Mouse (Mus musculus): ENCODE results near the gene Larp4b.

DNA sequence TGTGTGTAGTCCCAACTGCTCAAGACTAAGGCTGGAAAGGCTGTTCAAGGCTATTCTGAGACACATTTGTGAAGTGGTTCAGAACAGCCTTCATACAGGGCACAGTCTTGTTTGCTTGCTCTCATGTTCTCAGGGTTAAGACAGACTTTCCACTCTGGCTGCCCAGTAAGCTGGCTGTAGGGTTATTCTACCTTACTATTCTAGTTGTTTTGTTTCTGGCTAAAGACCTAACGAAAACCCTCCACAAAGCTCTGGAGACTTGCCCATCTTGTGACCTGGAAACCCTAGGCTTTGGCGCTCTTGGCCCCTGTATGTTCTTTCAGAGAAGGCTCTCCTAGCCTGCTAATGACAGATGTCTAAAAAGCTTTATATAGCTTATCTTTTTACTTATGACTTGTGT is 55.1 kb downstream of the Larp4b start:
- no peak for TF ChIP-seq TAL1 (IDR thresholded peaks at IDR 0.05; ENCODE audit: low read length)
- no peak for TF ChIP-seq GATA1 (IDR thresholded peaks at IDR 0.05; ENCODE audit: low read length)

Measured in erythroblast, embryonic 14.5 days (primary cell).